Mouse (Mus musculus): Measurements from ENCODE around the gene Abtb1. TPM values are rescaled to one million over a fixed set of nuclear protein-coding genes. Genes with fewer than 3 reads are reported as not detected.
A peak's percentile ranks its signal among the peaks of the same experiment; 100 is the strongest.

The Abtb1 gene
- polyA plus RNA-seq, 1 experiment: 90.8 TPM

GRCm38 (mm10) chr6:88812886-88813285 lies 28.9 kb downstream of the Abtb1 start:
- DNase-seq: peak; percentile 47
- 74% methylated on average over 3 of the region's 3 CpGs for WGBS
- peak; percentile 31 for TF ChIP-seq CTCF (IDR thresholded peaks at IDR 0.05; ENCODE audit: insufficient read depth, low read length)
- TF ChIP-seq POLR2A (IDR thresholded peaks at IDR 0.05; ENCODE audit: borderline replicate concordance, extremely low read depth, low read depth, low read length): no peak
- Histone ChIP-seq H3K4me3 (replicated peaks; ENCODE audit: extremely low read depth, low read depth, low read length) (no peak overlapping the region), H3K4me1 (ENCODE audit: control insufficient read depth, insufficient read depth, low read length) (peaks cover 13% of the 10 kb centered on the region)

- H3K4me3 ChIP-seq (replicated peaks; ENCODE audit: extremely low read depth, low read depth, low read length): no peak overlapping the region
- H3K4me1 ChIP-seq (ENCODE audit: control insufficient read depth, insufficient read depth, low read length): peaks cover 13% of the 10 kb centered on the region
- WGBS: 34% methylated on average over 7 of the region's 7 CpGs
- TF ChIP-seq CTCF (IDR thresholded peaks at IDR 0.05; ENCODE audit: insufficient read depth, low read length) (no peak), POLR2A (IDR thresholded peaks at IDR 0.05; ENCODE audit: borderline replicate concordance, extremely low read depth, low read depth, low read length) (no peak)
- no peak for DNase-seq
Measured at GRCm38 (mm10) chr6:88811880-88812400, 29.8 kb downstream of the Abtb1 start.

GRCm38 (mm10) chr6:88811396-88811795 lies 30.4 kb downstream of the Abtb1 start:
- no peak for DNase-seq
- Histone ChIP-seq H3K4me1 (ENCODE audit: control insufficient read depth, insufficient read depth, low read length) (peaks cover 13% of the 10 kb centered on the region), H3K4me3 (replicated peaks; ENCODE audit: extremely low read depth, low read depth, low read length) (no peak overlapping the region)
- TF ChIP-seq CTCF (IDR thresholded peaks at IDR 0.05; ENCODE audit: insufficient read depth, low read length): no peak
- TF ChIP-seq POLR2A (IDR thresholded peaks at IDR 0.05; ENCODE audit: borderline replicate concordance, extremely low read depth, low read depth, low read length): no peak
- WGBS: 26% methylated on average over 5 of the region's 7 CpGs

- WGBS: 78% methylated on average over 3 of the region's 3 CpGs
- H3K4me3 ChIP-seq (replicated peaks; ENCODE audit: extremely low read depth, low read depth, low read length): no peak overlapping the region
- TF ChIP-seq POLR2A (IDR thresholded peaks at IDR 0.05; ENCODE audit: borderline replicate concordance, extremely low read depth, low read depth, low read length) (no peak), CTCF (IDR thresholded peaks at IDR 0.05; ENCODE audit: insufficient read depth, low read length) (no peak)
- H3K4me1 ChIP-seq (ENCODE audit: control insufficient read depth, insufficient read depth, low read length): peaks cover 13% of the 10 kb centered on the region
- DNase-seq: no peak
Measured at GRCm38 (mm10) chr6:88810291-88810690, 31.5 kb downstream of the Abtb1 start.

- peak; percentile 43 for DNase-seq
- peaks cover 14% of the 10 kb centered on the region for H3K4me1 ChIP-seq (ENCODE audit: control insufficient read depth, insufficient read depth, low read length)
- no peak overlapping the region for H3K4me3 ChIP-seq (replicated peaks; ENCODE audit: extremely low read depth, low read depth, low read length)
- WGBS: 55% methylated on average over 23 of the region's 23 CpGs
- TF ChIP-seq CTCF (IDR thresholded peaks at IDR 0.05; ENCODE audit: insufficient read depth, low read length) (no peak), POLR2A (IDR thresholded peaks at IDR 0.05; ENCODE audit: borderline replicate concordance, extremely low read depth, low read depth, low read length) (no peak)
Measured at GRCm38 (mm10) chr6:88809091-88810037, 32.4 kb downstream of the Abtb1 start.

GRCm38 (mm10) chr6:88804966-88805577 lies 36.7 kb downstream of the Abtb1 start:
- peaks cover 17% of the 10 kb centered on the region for H3K4me1 ChIP-seq (ENCODE audit: control insufficient read depth, insufficient read depth, low read length)
- 57% methylated on average over 17 of the region's 17 CpGs for WGBS
- DNase-seq: no peak
- H3K4me3 ChIP-seq (replicated peaks; ENCODE audit: extremely low read depth, low read depth, low read length): no peak overlapping the region
- TF ChIP-seq POLR2A (IDR thresholded peaks at IDR 0.05; ENCODE audit: borderline replicate concordance, extremely low read depth, low read depth, low read length) (no peak), CTCF (IDR thresholded peaks at IDR 0.05; ENCODE audit: insufficient read depth, low read length) (no peak)

- TF ChIP-seq POLR2A (IDR thresholded peaks at IDR 0.05; ENCODE audit: borderline replicate concordance, extremely low read depth, low read depth, low read length) (no peak), CTCF (IDR thresholded peaks at IDR 0.05; ENCODE audit: insufficient read depth, low read length) (no peak)
- 60% methylated on average over 4 of the region's 4 CpGs for WGBS
- Histone ChIP-seq H3K4me3 (replicated peaks; ENCODE audit: extremely low read depth, low read depth, low read length) (no peak overlapping the region), H3K4me1 (ENCODE audit: control insufficient read depth, insufficient read depth, low read length) (peaks cover 13% of the 10 kb centered on the region)
- no peak for DNase-seq
Measured at GRCm38 (mm10) chr6:88803957-88804695, 37.7 kb downstream of the Abtb1 start.

- peaks cover 13% of the 10 kb centered on the region for H3K4me1 ChIP-seq (ENCODE audit: control insufficient read depth, insufficient read depth, low read length)
- no peak for TF ChIP-seq POLR2A (IDR thresholded peaks at IDR 0.05; ENCODE audit: borderline replicate concordance, extremely low read depth, low read depth, low read length)
- TF ChIP-seq CTCF (IDR thresholded peaks at IDR 0.05; ENCODE audit: insufficient read depth, low read length): no peak
- 83% methylated on average over 7 of the region's 7 CpGs for WGBS
Measured at GRCm38 (mm10) chr6:88803051-88803450, 38.7 kb downstream of the Abtb1 start.

GRCm38 (mm10) chr6:88800735-88801134 lies 41.0 kb downstream of the Abtb1 start:
- H3K4me3 ChIP-seq (replicated peaks; ENCODE audit: extremely low read depth, low read depth, low read length): no peak overlapping the region
- TF ChIP-seq POLR2A (IDR thresholded peaks at IDR 0.05; ENCODE audit: borderline replicate concordance, extremely low read depth, low read depth, low read length) (no peak), CTCF (IDR thresholded peaks at IDR 0.05; ENCODE audit: insufficient read depth, low read length) (no peak)
- DNase-seq: no peak
- 57% methylated on average over 3 of the region's 3 CpGs for WGBS
- peaks cover 13% of the 10 kb centered on the region for H3K4me1 ChIP-seq (ENCODE audit: control insufficient read depth, insufficient read depth, low read length)

More at GRCm38 (mm10) chr6:88803051-88803450, 38.7 kb downstream of the Abtb1 start:
- no peak for DNase-seq
- H3K4me3 ChIP-seq (replicated peaks; ENCODE audit: extremely low read depth, low read depth, low read length): no peak overlapping the region

All from lung, adult 2 months (tissue).